Mouse (Mus musculus) cortical plate, adult 2 months (tissue): ENCODE results near the gene Btbd1.

Experiments
- CTCF ChIP-seq: fragments of 200-500 bp; IDR thresholded peaks from 2 replicates; pipeline ENCODE4 v1.5.1; 2011; ENCODE audit warnings: mild to moderate bottlenecking, control low read depth, low read length; ENCODE audit not compliant: insufficient read depth; ENCODE audit errors: extremely low read depth
- POLR2A ChIP-seq: fragments of 200-500 bp; IDR thresholded peaks from 2 replicates; pipeline ENCODE4 v1.6.1; 2011; ENCODE audit warnings: mild to moderate bottlenecking, low read length, control low read depth; ENCODE audit not compliant: insufficient read depth; ENCODE audit errors: extremely low read depth

- TF ChIP-seq CTCF (no peak), POLR2A (no peak)
Measured at GRCm38 (mm10) chr7:81828681-81829378, 401 bp downstream of the Btbd1 start.
